Mouse (Mus musculus): ENCODE measurements around the gene Ccdc12. TPM values are rescaled to one million over a fixed set of nuclear protein-coding genes. Genes with fewer than 3 reads are reported as not detected.

The Ccdc12 gene
- polyA plus RNA-seq, 1 experiment from 2014 or later, result 136 TPM

- no peak for ATAC-seq (ENCODE audit: low FRiP score, low read depth)
- H3K4me3 ChIP-seq, result no peak overlapping the region
- peaks cover 50% of the 10 kb centered on the region for H3K4me1 ChIP-seq
- peaks cover 38% of the 10 kb centered on the region for H3K27me3 ChIP-seq
- H3K9ac ChIP-seq (replicated peaks), result no peak overlapping the region; the same call in 1 of the 2 replicates
- no peak overlapping the region for H3K27ac ChIP-seq (replicated peaks)
- WGBS, result 46% methylated on average over 13 of the region's 13 CpGs
- H3K36me3 ChIP-seq, result no peaks in the 10 kb centered on the region
- H3K9me3 ChIP-seq, result no peaks in the 10 kb centered on the region
- H3K4me2 ChIP-seq (replicated peaks), result peak overlapping the region; percentile 98
Measured at GRCm38 (mm10) chr9:110651931-110652722, 4.2 kb upstream of the Ccdc12 start.

- H3K4me3 ChIP-seq, result peak overlapping the region; percentile 74
- H3K27me3 ChIP-seq, result peaks cover 38% of the 10 kb centered on the region
- no peaks in the 10 kb centered on the region for H3K9me3 ChIP-seq
- H3K4me2 ChIP-seq (replicated peaks), result peak overlapping the region; percentile 98
- no peaks in the 10 kb centered on the region for H3K36me3 ChIP-seq
- WGBS, result 23% methylated on average over 14 of the region's 14 CpGs
- H3K27ac ChIP-seq (replicated peaks), result no peak overlapping the region
- H3K4me1 ChIP-seq, result peaks cover 59% of the 10 kb centered on the region
- H3K9ac ChIP-seq (replicated peaks), result peak overlapping the region; percentile 66
- ATAC-seq (ENCODE audit: low FRiP score, low read depth), result no peak
Measured at GRCm38 (mm10) chr9:110652963-110653654, 3.2 kb upstream of the Ccdc12 start.

GRCm38 (mm10) chr9:110653655-110654461 is 2.4 kb upstream of the Ccdc12 start, which contains the start of gene Nbeal2:
Gene Nbeal2, minus strand, starts transcription at chr9:110654161.
- peak within 1 kb of the TSS; percentile 98 for H3K4me2 ChIP-seq (replicated peaks)
- H3K27me3 ChIP-seq, result peaks cover 33% of the 10 kb centered on the region
- H3K9me3 ChIP-seq, result no peaks in the 10 kb centered on the region
- peaks cover 59% of the 10 kb centered on the region for H3K4me1 ChIP-seq
- H3K9ac ChIP-seq (replicated peaks), result peak within 1 kb of the TSS; percentile 66
- under 1% methylated on average over 71 of the region's 75 CpGs for WGBS
- peak; percentile 76 for ATAC-seq (ENCODE audit: low FRiP score, low read depth)
- no peaks in the 10 kb centered on the region for H3K36me3 ChIP-seq
- peak within 1 kb of the TSS; percentile 1; the same call in 1 of the 2 replicates for H3K27ac ChIP-seq (replicated peaks)
- peak within 1 kb of the TSS; percentile 74 for H3K4me3 ChIP-seq

GRCm38 (mm10) chr9:110654726-110655650 is 1.3 kb upstream of the Ccdc12 start:
- peak overlapping the region; percentile 93 for H3K27ac ChIP-seq (replicated peaks)
- 81% methylated on average over 19 of the region's 19 CpGs for WGBS
- H3K27me3 ChIP-seq, result peaks cover 33% of the 10 kb centered on the region
- peaks cover 48% of the 10 kb centered on the region for H3K4me1 ChIP-seq
- H3K4me3 ChIP-seq, result 0 out of 2 replicates have a peak overlapping the region, but pooled peaks have one; percentile 74
- H3K36me3 ChIP-seq, result no peaks in the 10 kb centered on the region
- H3K4me2 ChIP-seq (replicated peaks), result peak overlapping the region; percentile 98
- H3K9ac ChIP-seq (replicated peaks), result no peak overlapping the region
- H3K9me3 ChIP-seq, result no peaks in the 10 kb centered on the region
- ATAC-seq (ENCODE audit: low FRiP score, low read depth), result no peak

- Histone ChIP-seq H3K9me3 (no peaks in the 10 kb centered on the region), H3K4me2 (replicated peaks) (peak overlapping the region; percentile 71), H3K9ac (replicated peaks) (peak overlapping the region; percentile 85), H3K4me1 (peaks cover 43% of the 10 kb centered on the region), H3K4me3 (peak overlapping the region; percentile 73), H3K27ac (replicated peaks) (peak overlapping the region; percentile 93), H3K36me3 (no peaks in the 10 kb centered on the region), H3K27me3 (peaks cover 33% of the 10 kb centered on the region)
- 86% methylated on average over 10 of the region's 10 CpGs for WGBS
- ATAC-seq (ENCODE audit: low FRiP score, low read depth), result no peak
Measured at GRCm38 (mm10) chr9:110655651-110656007, 674 bp upstream of the Ccdc12 start.

- Histone ChIP-seq H3K4me2 (replicated peaks) (peak overlapping the region; percentile 69), H3K4me1 (peaks cover 38% of the 10 kb centered on the region), H3K27me3 (peaks cover 13% of the 10 kb centered on the region), H3K9me3 (no peaks in the 10 kb centered on the region), H3K36me3 (no peaks in the 10 kb centered on the region), H3K4me3 (peak overlapping the region; percentile 73), H3K9ac (replicated peaks) (peak overlapping the region; percentile 85), H3K27ac (replicated peaks) (no peak overlapping the region)
- no peak for ATAC-seq (ENCODE audit: low FRiP score, low read depth)
- 83% methylated on average over 13 of the region's 13 CpGs for WGBS
Measured at GRCm38 (mm10) chr9:110657474-110658078, 1.3 kb downstream of the Ccdc12 start.

- WGBS, result 95% methylated on average over 12 of the region's 12 CpGs
Measured at GRCm38 (mm10) chr9:110659521-110659920, 3.2 kb downstream of the Ccdc12 start.

GRCm38 (mm10) chr9:110660208-110660607 is 3.9 kb downstream of the Ccdc12 start:
- Histone ChIP-seq H3K27me3 (no peaks in the 10 kb centered on the region), H3K9ac (replicated peaks) (no peak overlapping the region), H3K27ac (replicated peaks) (no peak overlapping the region), H3K9me3 (no peaks in the 10 kb centered on the region), H3K36me3 (no peaks in the 10 kb centered on the region), H3K4me1 (peaks cover 19% of the 10 kb centered on the region), H3K4me3 (no peak overlapping the region), H3K4me2 (replicated peaks) (no peak overlapping the region)
- ATAC-seq (ENCODE audit: low FRiP score, low read depth), result no peak
- WGBS, result 85% methylated on average over 2 of the region's 2 CpGs

More at GRCm38 (mm10) chr9:110659521-110659920, 3.2 kb downstream of the Ccdc12 start:
- H3K36me3 ChIP-seq, result no peaks in the 10 kb centered on the region
- H3K27ac ChIP-seq (replicated peaks), result no peak overlapping the region
- H3K4me2 ChIP-seq (replicated peaks), result no peak overlapping the region
- ATAC-seq (ENCODE audit: low FRiP score, low read depth), result no peak
- H3K4me3 ChIP-seq, result no peak overlapping the region
- no peak overlapping the region for H3K9ac ChIP-seq (replicated peaks)
- H3K4me1 ChIP-seq, result peaks cover 23% of the 10 kb centered on the region
- H3K9me3 ChIP-seq, result no peaks in the 10 kb centered on the region
- no peaks in the 10 kb centered on the region for H3K27me3 ChIP-seq

GRCm38 (mm10) chr9:110660856-110661612 is 4.7 kb downstream of the Ccdc12 start:
- Histone ChIP-seq H3K27ac (replicated peaks) (no peak overlapping the region), H3K4me1 (peaks cover 18% of the 10 kb centered on the region), H3K9me3 (no peaks in the 10 kb centered on the region), H3K36me3 (no peaks in the 10 kb centered on the region), H3K4me3 (no peak overlapping the region), H3K4me2 (replicated peaks) (no peak overlapping the region), H3K9ac (replicated peaks) (no peak overlapping the region), H3K27me3 (no peaks in the 10 kb centered on the region)
- WGBS, result 88% methylated on average over 7 of the region's 7 CpGs
- ATAC-seq (ENCODE audit: low FRiP score, low read depth), result no peak

GRCm38 (mm10) chr9:110662844-110663243 is 6.5 kb downstream of the Ccdc12 start:
- 93% methylated on average over 1 of the region's 1 CpGs for WGBS
- Histone ChIP-seq H3K27me3 (no peaks in the 10 kb centered on the region), H3K9me3 (no peaks in the 10 kb centered on the region), H3K4me1 (peaks cover 20% of the 10 kb centered on the region), H3K27ac (replicated peaks) (no peak overlapping the region), H3K4me3 (no peak overlapping the region), H3K4me2 (replicated peaks) (no peak overlapping the region), H3K36me3 (no peaks in the 10 kb centered on the region), H3K9ac (replicated peaks) (no peak overlapping the region)
- no peak for ATAC-seq (ENCODE audit: low FRiP score, low read depth)
